Mouse (Mus musculus) olfactory bulb, adult 2 months (tissue): ENCODE results near the gene Tsga10ip. TPM values are rescaled to one million over a fixed set of nuclear protein-coding genes. Genes with fewer than 3 reads are reported as not detected.

Source experiments
- H3K27ac ChIP-seq: fragments of 200-500 bp; 2 replicates; pipeline ENCODE4 v1.5.1; 2012; ENCODE audit warnings: low read depth, low read length; ENCODE audit not compliant: insufficient read depth
- H3K4me1 ChIP-seq: fragments of 200-500 bp; 2 replicates; pipeline ENCODE4 v1.6.1; 2012; ENCODE audit warnings: low read length; ENCODE audit not compliant: control insufficient read depth, insufficient read depth
- H3K4me3 ChIP-seq: fragments of 200-500 bp; 2 replicates; pipeline ENCODE4 v1.5.1; 2012; ENCODE audit warnings: mild to moderate bottlenecking, low read depth, low read length, moderate library complexity; ENCODE audit not compliant: insufficient read depth
- CTCF ChIP-seq: fragments of 200-500 bp; IDR thresholded peaks from 2 replicates; pipeline ENCODE4 v1.5.1; 2012; ENCODE audit warnings: low read depth, mild to moderate bottlenecking, low read length, moderate library complexity; ENCODE audit not compliant: insufficient read depth
- POLR2A ChIP-seq: fragments of 200-500 bp; IDR thresholded peaks from 2 replicates; pipeline ENCODE4 v1.6.1; 2012; ENCODE audit warnings: mild to moderate bottlenecking, low read depth, low read length, moderate library complexity; ENCODE audit not compliant: insufficient read depth
- WGBS: fragments of 180-500 bp; shearing (Covaris S2); methylation state at CpG from one replicate; pipeline ENCODE4 v1.1.7; 2018; 5-methylcytosine and 5-hydroxymethylcytosine counted together
- polyA plus RNA-seq: library from polyadenylated mRNA; stranded (reverse); fragments of >200 nt; gene quantifications from 2 replicates; pipeline ENCODE4 v1.2.4, GENCODE M21; 2012; ENCODE audit warnings: low replicate concordance; ENCODE audit not compliant: missing spikeins, insufficient read depth, insufficient read length

Tsga10ip gene
- polyA plus RNA-seq, 1 experiment: not detected

GRCm38 (mm10) chr19:5433951-5434350 lies 31.6 kb upstream of the Tsga10ip start:
- 64% methylated on average over 7 of the region's 7 CpGs for WGBS
- no peak for TF ChIP-seq CTCF
- no peak for TF ChIP-seq POLR2A

GRCm38 (mm10) chr19:5432992-5433852 lies 30.9 kb upstream of the Tsga10ip start:
- Histone ChIP-seq H3K4me3 (peak overlapping the region; percentile 10; the same call in 1 of the 2 replicates), H3K27ac (no peak overlapping the region), H3K4me1 (peaks cover 16% of the 10 kb centered on the region)
- whole genome bisulfite sequencing: 10% methylated on average over 16 of the region's 16 CpGs
- TF ChIP-seq POLR2A (no peak), CTCF (no peak)

More at GRCm38 (mm10) chr19:5433951-5434350, 31.6 kb upstream of the Tsga10ip start:
- H3K4me1 ChIP-seq: peaks cover 16% of the 10 kb centered on the region
- H3K4me3 ChIP-seq: no peak overlapping the region
- no peak overlapping the region for H3K27ac ChIP-seq

DNA sequence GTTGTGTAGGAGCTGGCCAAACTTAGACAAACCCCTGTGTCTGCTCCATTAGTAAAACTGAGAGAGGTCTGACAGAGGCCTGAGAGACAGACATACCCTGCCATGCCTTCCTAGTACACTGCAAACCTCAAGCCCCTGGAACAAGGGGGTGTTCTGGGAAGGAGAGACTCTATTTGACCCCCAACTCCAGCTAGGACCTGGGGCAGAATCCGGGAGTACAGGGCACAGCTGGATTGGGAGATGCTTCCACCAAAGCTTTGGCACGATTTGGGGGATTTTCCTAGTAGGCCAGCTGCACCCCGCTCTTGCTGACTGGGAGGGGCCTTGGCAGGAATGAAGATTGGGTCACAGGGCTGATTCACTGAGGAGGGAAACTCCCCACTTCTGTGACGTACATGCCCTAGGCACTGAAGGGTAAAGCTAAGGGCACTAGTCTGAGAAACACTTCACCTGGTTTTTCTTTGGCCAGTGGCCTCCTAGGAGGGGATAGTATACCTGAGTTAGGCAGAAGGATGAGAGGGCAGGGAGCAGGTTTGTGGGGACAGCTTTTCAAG lies 29.7 kb upstream of the Tsga10ip start:
- TF ChIP-seq POLR2A: no peak
- TF ChIP-seq CTCF: no peak
- 62% methylated on average over 4 of the region's 4 CpGs for WGBS
- Histone ChIP-seq H3K27ac (no peak overlapping the region), H3K4me1 (peaks cover 19% of the 10 kb centered on the region), H3K4me3 (no peak overlapping the region)

- TF ChIP-seq POLR2A (no peak), CTCF (no peak)
- H3K27ac ChIP-seq: no peak overlapping the region
- peaks cover 32% of the 10 kb centered on the region for H3K4me1 ChIP-seq
- no peak overlapping the region for H3K4me3 ChIP-seq
- WGBS: 53% methylated on average over 1 of the region's 1 CpGs
Measured at GRCm38 (mm10) chr19:5430408-5430807, 28.1 kb upstream of the Tsga10ip start.

DNA sequence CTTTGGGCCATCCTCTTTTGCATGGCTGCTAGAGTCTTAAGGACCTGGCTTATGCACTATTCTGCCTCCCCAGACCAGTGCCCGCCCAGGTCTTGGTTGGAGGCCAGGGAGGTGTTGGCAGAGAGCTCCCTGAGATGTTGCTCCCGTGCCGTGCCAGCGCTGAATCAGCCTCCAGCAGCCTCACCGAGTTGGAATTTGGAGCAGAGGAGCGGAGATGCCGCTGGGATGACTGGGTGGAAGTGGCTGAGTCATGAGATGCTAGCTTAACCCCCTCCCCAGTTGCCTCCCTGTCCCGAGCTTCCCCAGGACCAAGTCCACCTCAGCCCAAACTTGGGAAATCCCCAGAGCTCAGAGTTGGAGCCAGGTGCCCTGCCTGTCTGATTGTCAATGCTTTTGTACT lies 27.5 kb upstream of the Tsga10ip start:
- TF ChIP-seq POLR2A: no peak
- TF ChIP-seq CTCF: no peak

GRCm38 (mm10) chr19:5429219-5429618 lies 26.9 kb upstream of the Tsga10ip start:
- Histone ChIP-seq H3K27ac (no peak overlapping the region), H3K4me1 (peaks cover 32% of the 10 kb centered on the region), H3K4me3 (no peak overlapping the region)
- TF ChIP-seq POLR2A: no peak
- no peak for TF ChIP-seq CTCF
- 86% methylated on average over 4 of the region's 4 CpGs for WGBS

More for the DNA sequence above, 27.5 kb upstream of the Tsga10ip start:
- WGBS: 29% methylated on average over 8 of the region's 8 CpGs
- Histone ChIP-seq H3K27ac (no peak overlapping the region), H3K4me3 (no peak overlapping the region), H3K4me1 (peaks cover 32% of the 10 kb centered on the region)

DNA sequence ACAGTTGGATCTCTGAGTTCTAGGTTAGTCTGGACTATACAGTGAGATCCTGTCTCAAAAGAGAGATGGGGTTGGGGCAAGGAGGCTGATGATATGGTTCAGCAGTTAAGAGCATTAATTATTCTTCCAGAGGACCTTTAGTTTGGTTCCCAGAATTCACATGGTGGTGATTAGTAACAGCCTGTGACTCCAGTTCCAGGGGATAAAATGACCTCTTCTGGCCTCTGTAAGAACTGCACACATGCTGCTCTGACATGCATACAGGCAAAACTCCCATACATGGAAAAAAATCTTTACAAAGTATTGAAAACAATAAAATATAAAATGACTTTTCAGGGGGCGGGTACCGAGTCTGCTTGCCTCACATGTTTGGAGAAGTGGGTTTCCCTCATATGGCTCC lies 25.8 kb upstream of the Tsga10ip start:
- no peak overlapping the region for H3K4me3 ChIP-seq

DNA sequence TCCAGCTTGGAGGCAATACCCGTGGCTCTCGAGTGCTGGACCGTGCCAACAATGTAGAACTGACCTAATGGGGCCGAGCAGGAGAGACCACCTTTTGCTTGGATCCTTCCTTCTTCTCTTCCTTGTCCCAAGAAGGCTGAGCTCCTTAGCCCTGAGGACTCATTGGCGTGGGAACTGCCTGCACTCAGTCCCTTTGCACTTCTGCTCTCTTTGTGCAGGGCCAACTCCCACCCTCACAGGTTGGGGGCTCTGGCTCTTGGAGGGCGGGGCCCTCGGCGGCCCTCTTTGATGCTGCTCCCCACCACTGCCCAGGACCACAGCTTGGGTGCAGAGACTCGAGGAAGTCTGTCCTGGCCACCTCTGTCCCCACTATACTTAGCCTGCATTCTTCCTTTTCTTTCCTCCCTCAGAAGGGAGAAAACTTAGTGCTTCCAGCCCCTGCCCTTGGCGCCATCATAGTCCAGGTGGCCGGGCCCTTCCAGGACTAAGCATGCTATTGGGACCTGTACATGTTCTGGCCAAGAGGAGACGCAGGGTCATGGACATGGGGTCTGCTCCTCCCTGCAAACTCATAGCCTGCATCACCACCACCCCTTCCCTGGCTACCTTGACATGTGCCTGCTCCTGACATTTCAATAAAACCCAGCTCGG lies 24.4 kb upstream of the Tsga10ip start:
- Histone ChIP-seq H3K27ac (no peak overlapping the region), H3K4me1 (peaks cover 42% of the 10 kb centered on the region), H3K4me3 (no peak overlapping the region)
- TF ChIP-seq POLR2A (no peak), CTCF (no peak)
- 91% methylated on average over 13 of the region's 13 CpGs for WGBS

More for the DNA sequence above, 25.8 kb upstream of the Tsga10ip start:
- Histone ChIP-seq H3K4me1 (peaks cover 35% of the 10 kb centered on the region), H3K27ac (no peak overlapping the region)
- TF ChIP-seq CTCF (no peak), POLR2A (no peak)
- WGBS: 88% methylated on average over 2 of the region's 2 CpGs
